ENCODE assay signal across 30 mouse cellular contexts in genomic region chr4:101026995-101027394, GRCm38 (mm10). TPM values are rescaled to one million over a fixed set of nuclear protein-coding genes. Genes with fewer than 3 reads are reported as not detected.
DNase-seq lines count a peak whose midpoint lies in the region; ATAC-seq and TF ChIP-seq lines count a peak whose summit lies in the region.
"Had no signal": no experiment of that assay in that cellular context is flagged by ENCODE, and none has a peak within 500 bp of the region (broad histone marks: within the 10 kb centered on the region; RNA-seq: fewer than 3 reads in every experiment).

No protein-coding gene starts in this region.

- H3K27me3 ChIP-seq in lung, postnatal 0 days (replicated peaks; ENCODE audit: insufficient read depth, low read length): no peaks in the 10 kb centered on the region
- no peaks in the 10 kb centered on the region for H3K27me3 ChIP-seq in liver, embryonic 11.5 days (replicated peaks; ENCODE audit: control insufficient read depth, insufficient read depth, low read length)
- H3K27me3 ChIP-seq: embryonic facial prominence, embryonic 13.5 days; heart, embryonic 12.5 days; hindbrain, embryonic 13.5 days; limb, embryonic 13.5 days had no signal

- H3K4me1 ChIP-seq in lung, postnatal 0 days (ENCODE audit: insufficient read depth, low read depth, low read length): no peaks in the 10 kb centered on the region
- no peaks in the 10 kb centered on the region for H3K4me1 ChIP-seq in liver, embryonic 11.5 days (replicated peaks; ENCODE audit: control insufficient read depth, insufficient read depth, low read length)
- H3K4me1 ChIP-seq: heart, embryonic 12.5 days; hindbrain, embryonic 13.5 days; limb, embryonic 13.5 days had no signal

- H3K36me3 ChIP-seq in lung, postnatal 0 days (ENCODE audit: insufficient read depth, low read length): no peaks in the 10 kb centered on the region
- H3K36me3 ChIP-seq in liver, embryonic 11.5 days (ENCODE audit: control insufficient read depth, insufficient read depth, low read length): no peaks in the 10 kb centered on the region
- H3K36me3 ChIP-seq: embryonic facial prominence, embryonic 13.5 days; heart, embryonic 12.5 days; limb, embryonic 13.5 days had no signal

- H3K27ac ChIP-seq in lung, postnatal 0 days (ENCODE audit: low read length): peak overlapping the region; percentile 49; the same call in 1 of the 2 replicates
- H3K27ac ChIP-seq in liver, embryonic 11.5 days (ENCODE audit: low read depth, low read length): no peak overlapping the region
- H3K27ac ChIP-seq: embryonic facial prominence, embryonic 13.5 days; hindbrain, embryonic 13.5 days; limb, embryonic 13.5 days; liver, embryonic 14.5 days had no signal

- TF ChIP-seq EP300 in lung, postnatal 0 days (IDR thresholded peaks at IDR 0.05): no peak

- H3K9ac ChIP-seq in lung, postnatal 0 days (replicated peaks; ENCODE audit: low read depth): no peak overlapping the region
- no peak overlapping the region for H3K9ac ChIP-seq in liver, embryonic 11.5 days (ENCODE audit: low read depth, low read length)
- H3K9ac ChIP-seq: embryonic facial prominence, embryonic 13.5 days; heart, embryonic 12.5 days; hindbrain, embryonic 13.5 days; limb, embryonic 13.5 days; liver, embryonic 14.5 days had no signal

- no peaks in the 10 kb centered on the region for H3K9me3 ChIP-seq in lung, postnatal 0 days (ENCODE audit: low read length)
- H3K9me3 ChIP-seq in liver, embryonic 11.5 days (ENCODE audit: control insufficient read depth, low read length): no peaks in the 10 kb centered on the region; the same call in 1 of the 2 replicates

- no peak for DNase-seq in frontal cortex, postnatal 14 days (ENCODE audit: low spot score in 2 of 2)
- peak; percentile 75 for DNase-seq in lung, postnatal 0 days (ENCODE audit: low spot score)
- DNase-seq in lung, postnatal 25 days (ENCODE audit: low spot score): no peak
- DNase-seq in brain, embryonic 14.5 days (ENCODE audit: low read depth): peak; percentile 81
- DNase-seq in lung, postnatal 4 days: peak; percentile 13 to 26
- DNase-seq in adrenal gland, postnatal 14 days: no peak
- no peak for DNase-seq in liver, embryonic 11.5 days (ENCODE audit: low spot score)
- DNase-seq: adrenal gland, adult 2 months; cerebellum, adult 11 months; cerebellum, postnatal 10 days; heart, postnatal 14 days; kidney, adult 9 months; kidney, postnatal 36 days; right cerebral cortex, postnatal 4 days had no signal

- no peak for TF ChIP-seq CTCF in lung, postnatal 0 days (IDR thresholded peaks at IDR 0.05)
- no peak for TF ChIP-seq CTCF in brain, embryonic 14.5 days (IDR thresholded peaks at IDR 0.05; ENCODE audit: borderline replicate concordance, extremely low read depth, insufficient read depth, insufficient read length)

- H3K4me3 ChIP-seq in lung, postnatal 0 days (ENCODE audit: low read depth, low read length): no peak overlapping the region
- no peak overlapping the region for H3K4me3 ChIP-seq in liver, embryonic 11.5 days (ENCODE audit: low read depth, low read length)
- H3K4me3 ChIP-seq: embryonic facial prominence, embryonic 13.5 days; heart, embryonic 12.5 days; hindbrain, embryonic 13.5 days; limb, embryonic 13.5 days had no signal

- WGBS in lung, postnatal 0 days: 44% methylated on average over 2 of the region's 2 CpGs
- 70% methylated on average over 2 of the region's 2 CpGs for WGBS in liver, embryonic 11.5 days

- TF ChIP-seq POLR2A in brain, embryonic 14.5 days (IDR thresholded peaks at IDR 0.05; ENCODE audit: borderline replicate concordance, extremely low read depth, insufficient read depth, insufficient read length, poor library complexity, severe bottlenecking): no peak

- H3K4me2 ChIP-seq in lung, postnatal 0 days (replicated peaks; ENCODE audit: low read depth, low read length): no peak overlapping the region
- H3K4me2 ChIP-seq in liver, embryonic 11.5 days: no peak overlapping the region
- H3K4me2 ChIP-seq: embryonic facial prominence, embryonic 13.5 days; heart, embryonic 12.5 days; hindbrain, embryonic 13.5 days; limb, embryonic 13.5 days had no signal

- peak; percentile 97 for ATAC-seq in frontal cortex, adult (ENCODE audit: low TSS enrichment)
- ATAC-seq in lung, postnatal 0 days: peak; percentile 70
- no peak for ATAC-seq in liver, embryonic 11.5 days (replicated peaks; ENCODE audit: low FRiP score)

RNA-seq across cellular contexts. Expression of gene Gm10577, which starts 6.5 kb away (rescaled TPM):
- not detected in 2 replicates for polyA plus RNA-seq in lung, postnatal 0 days (2015; fragmentation: Nextera tagmentation; extraction: Ambion mirVana)
- polyA plus RNA-seq in brain, embryonic 14.5 days (2012; rRNA removed): not detected in 2 replicates
- not detected in 2 replicates for total RNA-seq in adrenal gland, postnatal 14 days (2021)
- not detected in 2 replicates for polyA plus RNA-seq in liver, embryonic 11.5 days (2014; fragmentation: Nextera tagmentation; extraction: Ambion mirVana)
- total RNA-seq: adrenal gland, adult 2 months; gastrocnemius, adult 18-20 months; heart, postnatal 14 days; layer of hippocampus, postnatal 25 days; left cerebral cortex, postnatal 10 days; megakaryocyte, adult 5-6 weeks; monocyte, adult 5-6 weeks had no signal
- polyA plus RNA-seq: adrenal gland, adult 2 months; C2C12; embryonic facial prominence, embryonic 13.5 days; gonadal fat pad, adult 2 months; heart, embryonic 12.5 days; hindbrain, embryonic 13.5 days; intestine, embryonic 14.5 days; limb, embryonic 13.5 days; liver, embryonic 14.5 days; neural tube, embryonic 11.5 days; stomach, embryonic 16.5 days had no signal

RNA-seq across cellular contexts. Expression of gene Raver2, which starts 41.8 kb away (rescaled TPM):
- polyA plus RNA-seq in lung, postnatal 0 days (2015; fragmentation: Nextera tagmentation; extraction: Ambion mirVana): 13.0 and 13.2 TPM in 2 replicates
- polyA plus RNA-seq in brain, embryonic 14.5 days (2012; rRNA removed): 9.5 and 10.3 TPM in 2 replicates
- 3.5 and 3.9 TPM in 2 replicates for total RNA-seq in adrenal gland, postnatal 14 days (2021)
- 2.0 and 2.7 TPM in 2 replicates for polyA plus RNA-seq in liver, embryonic 11.5 days (2014; fragmentation: Nextera tagmentation; extraction: Ambion mirVana)

Comparison
In these comparisons a context has a peak if more than half of its experiments do, and no peak if none do; other contexts are left out.
1. DNase-seq: peak in lung, postnatal 0 days (single experiment), brain, embryonic 14.5 days (single experiment) and lung, postnatal 4 days (2 of 2); none in frontal cortex, postnatal 14 days (0 of 2), lung, postnatal 25 days (single experiment), adrenal gland, postnatal 14 days (single experiment) and liver, embryonic 11.5 days (single experiment).